1 mouse cellular context compared by ENCODE assay signal in the genomic region with DNA sequence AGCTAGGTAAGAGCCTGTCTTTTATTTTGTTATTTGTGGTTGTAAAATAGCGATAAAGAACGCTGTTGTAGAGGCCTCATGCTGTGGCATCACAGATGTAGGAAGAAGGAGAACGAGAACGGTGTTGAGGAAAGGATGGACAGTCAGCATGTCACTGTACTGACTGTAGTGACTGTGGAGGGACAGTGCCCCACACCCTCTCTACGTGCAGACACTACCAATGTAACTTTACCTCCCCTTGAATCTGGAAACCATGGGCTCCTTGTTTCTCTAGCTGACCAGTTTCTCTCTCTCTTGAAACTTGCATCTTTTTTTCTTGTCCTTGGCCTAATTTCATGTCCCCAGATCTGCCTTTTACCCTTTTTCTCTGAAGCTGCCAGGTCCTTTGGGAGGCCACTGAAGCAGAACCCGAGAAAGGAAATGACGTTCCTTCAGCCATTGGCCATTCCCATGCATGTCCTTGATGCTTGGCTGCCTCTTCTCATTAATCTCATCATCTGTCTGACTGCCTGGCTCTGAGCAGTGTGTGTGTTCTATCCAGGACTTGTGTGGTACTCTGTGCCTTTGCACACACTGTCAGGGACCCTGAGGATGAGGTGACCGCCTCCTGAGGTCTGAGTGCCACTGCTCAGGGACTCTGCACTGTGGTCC.
TF ChIP-seq lines count a peak whose summit lies in the region.

No protein-coding gene starts in this region.

TF ChIP-seq in CH12.LX, 34 proteins besides CTCF, POLR2A, EP300 and RAD21 (continued from another document):
- TF ChIP-seq JUN (IDR thresholded peaks at IDR 0.05; ENCODE audit: insufficient read depth, low read depth, low read length), result no peak
- TF ChIP-seq SIN3A (IDR thresholded peaks at IDR 0.05; ENCODE audit: low read length), result no peak
- no peak for TF ChIP-seq ETS1 (conservative IDR thresholded peaks at IDR 0.05; ENCODE audit: low read depth, low read length)
- no peak for TF ChIP-seq HCFC1 (IDR thresholded peaks at IDR 0.05; ENCODE audit: low read depth, low read length)
- TF ChIP-seq KAT2A (IDR thresholded peaks at IDR 0.05; ENCODE audit: insufficient replicate concordance, low read length), result no peak
- no peak for TF ChIP-seq USF1 (IDR thresholded peaks at IDR 0.05; ENCODE audit: low read depth, low read length)
